Mouse (Mus musculus): Measurements from ENCODE around the gene Erc2.

Gene Erc2

DNA sequence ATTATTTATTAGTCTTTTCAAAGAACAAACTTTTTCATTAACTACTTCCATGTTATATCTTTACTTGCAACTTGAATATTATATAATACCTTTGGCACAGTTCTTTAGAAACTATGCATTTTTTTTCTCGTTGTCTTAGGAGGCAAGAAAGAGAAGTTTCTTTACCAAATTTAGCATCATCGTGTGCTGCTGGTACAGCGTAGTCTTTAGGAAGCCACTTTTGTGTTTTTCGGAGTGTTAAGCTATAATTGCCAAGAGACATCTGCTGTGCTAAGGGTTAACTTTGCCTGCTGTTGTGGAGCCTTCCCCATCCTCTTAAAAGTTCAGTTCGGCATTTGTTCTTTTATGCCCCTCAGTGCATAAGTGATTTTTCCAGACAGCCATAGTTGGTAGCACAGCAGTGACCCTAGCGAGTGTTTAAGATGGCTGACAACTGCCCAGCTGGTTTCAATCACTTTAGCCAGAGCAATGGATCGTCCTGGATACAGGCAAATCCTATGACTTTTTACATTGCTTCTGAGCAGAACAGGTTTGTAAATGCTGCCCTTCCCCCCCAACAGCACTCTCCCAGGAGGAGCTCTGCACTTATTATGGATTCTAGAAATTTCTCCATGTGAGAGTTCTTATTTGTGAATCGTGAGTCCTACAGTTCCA lies 570.6 kb downstream of the Erc2 start:
- peak; percentile 53 for DNase-seq (ENCODE audit: low spot score)

DNA sequence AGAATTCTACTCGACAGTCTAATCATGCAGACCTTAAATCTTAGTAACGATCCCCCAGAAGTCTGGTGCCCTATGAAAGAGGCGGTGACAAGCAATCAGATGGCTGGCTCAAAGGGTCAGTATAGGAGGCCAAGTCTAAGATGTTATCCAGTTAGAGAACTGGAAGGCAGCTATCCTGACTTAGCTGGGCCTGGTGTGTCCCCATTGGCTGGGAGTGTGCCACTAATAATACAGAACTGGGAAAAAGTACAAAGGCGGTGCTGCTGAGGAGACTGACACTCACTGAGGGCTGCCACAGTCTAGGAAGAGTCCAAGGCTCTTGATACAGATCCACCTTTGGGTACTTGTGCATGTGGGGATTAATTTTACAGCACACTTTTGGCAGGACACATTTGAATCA lies 581.6 kb downstream of the Erc2 start:
- no peak for DNase-seq (ENCODE audit: low spot score)

GRCm38 (mm10) chr14:28206303-28206702 lies 584.1 kb downstream of the Erc2 start:
- DNase-seq (ENCODE audit: low spot score), result no peak

GRCm38 (mm10) chr14:28225550-28225949 lies 603.3 kb downstream of the Erc2 start:
- DNase-seq (ENCODE audit: low spot score), result no peak

- no peak for DNase-seq (ENCODE audit: low spot score)
Observed at GRCm38 (mm10) chr14:28230563-28230962, 608.3 kb downstream of the Erc2 start.

DNA sequence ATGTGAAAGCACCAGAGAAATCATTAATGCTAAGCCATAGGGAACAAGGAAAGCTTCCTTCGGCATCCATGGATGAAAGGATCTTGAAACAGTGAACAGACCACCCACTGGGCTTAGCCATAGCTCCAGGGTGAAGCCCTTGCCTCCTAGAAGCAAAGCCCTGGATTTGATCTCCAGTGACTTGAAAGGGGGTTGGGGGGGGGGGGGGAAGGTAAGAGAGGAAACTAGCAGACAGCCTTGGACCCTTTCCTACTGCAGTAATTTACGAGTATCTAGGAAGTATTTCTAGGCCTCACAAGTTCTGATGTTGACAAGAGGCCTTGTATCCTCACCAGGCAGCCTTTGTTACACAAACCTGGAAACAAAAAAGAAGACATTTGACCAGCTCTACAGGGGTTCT lies 609.0 kb downstream of the Erc2 start:
- no peak for DNase-seq (ENCODE audit: low spot score)

GRCm38 (mm10) chr14:28238336-28239048 lies 616.3 kb downstream of the Erc2 start:
- no peak for DNase-seq (ENCODE audit: low spot score)

- no peak for DNase-seq (ENCODE audit: low spot score)
Observed at GRCm38 (mm10) chr14:28240111-28240510, 617.9 kb downstream of the Erc2 start.

DNA sequence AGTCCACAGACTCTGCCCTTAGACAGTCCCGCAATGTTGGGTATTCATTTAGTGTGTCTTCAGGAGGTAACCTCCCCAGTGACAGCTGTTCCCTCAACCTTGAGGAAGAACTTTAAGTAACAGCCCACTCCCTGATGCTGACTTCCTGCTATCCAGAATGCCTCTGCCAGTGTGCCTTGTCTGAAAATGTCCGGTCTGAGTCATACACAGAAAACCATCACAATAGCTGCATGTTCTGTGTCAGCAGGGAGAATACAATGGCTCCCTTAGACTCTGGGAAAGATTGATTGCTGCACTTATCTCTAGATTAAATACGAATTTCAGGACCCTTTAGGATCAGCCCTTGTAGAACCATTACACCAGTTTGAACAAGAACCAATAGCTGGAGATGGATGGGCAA lies 620.5 kb downstream of the Erc2 start:
- no peak for DNase-seq (ENCODE audit: low spot score)

- no peak for DNase-seq (ENCODE audit: low spot score)
Observed at GRCm38 (mm10) chr14:28243474-28243873, 621.2 kb downstream of the Erc2 start.

DNA sequence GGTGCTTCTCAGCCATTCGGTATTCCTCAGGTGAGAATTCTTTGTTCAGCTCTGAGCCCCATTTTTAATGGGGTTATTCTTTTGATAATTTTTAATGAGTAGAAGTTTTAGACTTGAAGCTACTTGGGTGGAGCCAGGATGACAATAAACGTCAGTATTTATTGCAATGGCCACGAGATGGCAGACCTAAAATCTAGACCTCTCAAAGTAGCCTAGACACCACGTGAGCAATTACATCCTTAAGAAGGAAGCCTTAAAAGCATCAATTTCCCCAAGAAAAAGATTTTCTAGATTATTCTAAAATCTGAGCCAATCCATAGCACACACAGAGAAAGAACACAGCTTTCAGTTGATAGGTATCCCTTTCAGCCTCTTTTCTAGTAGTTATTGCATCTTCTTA lies 640.5 kb downstream of the Erc2 start:
- no peak for DNase-seq (ENCODE audit: low spot score)

GRCm38 (mm10) chr14:28267367-28267766 lies 645.1 kb downstream of the Erc2 start:
- no peak for DNase-seq (ENCODE audit: low spot score)

DNA sequence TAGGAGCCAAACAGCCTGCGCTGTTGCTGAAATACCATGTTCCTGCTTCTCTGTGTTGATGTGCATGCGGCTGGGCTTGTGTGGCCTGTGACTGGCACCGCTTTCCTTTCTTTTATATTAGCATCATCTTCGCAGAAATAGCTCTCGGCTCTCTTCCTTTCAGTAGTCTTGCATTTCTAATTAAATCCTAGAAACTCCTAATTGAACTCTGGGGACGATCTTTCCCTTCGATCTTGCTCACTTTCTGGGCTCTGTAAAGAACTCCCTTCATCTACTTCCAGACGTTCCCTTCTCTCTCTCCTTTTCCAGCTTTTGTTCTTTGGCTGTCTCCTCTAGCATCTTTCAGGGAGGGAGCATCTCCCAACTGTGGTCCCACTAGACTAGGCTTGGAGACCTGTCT lies 649.6 kb downstream of the Erc2 start:
- no peak for DNase-seq (ENCODE audit: low spot score)

DNA sequence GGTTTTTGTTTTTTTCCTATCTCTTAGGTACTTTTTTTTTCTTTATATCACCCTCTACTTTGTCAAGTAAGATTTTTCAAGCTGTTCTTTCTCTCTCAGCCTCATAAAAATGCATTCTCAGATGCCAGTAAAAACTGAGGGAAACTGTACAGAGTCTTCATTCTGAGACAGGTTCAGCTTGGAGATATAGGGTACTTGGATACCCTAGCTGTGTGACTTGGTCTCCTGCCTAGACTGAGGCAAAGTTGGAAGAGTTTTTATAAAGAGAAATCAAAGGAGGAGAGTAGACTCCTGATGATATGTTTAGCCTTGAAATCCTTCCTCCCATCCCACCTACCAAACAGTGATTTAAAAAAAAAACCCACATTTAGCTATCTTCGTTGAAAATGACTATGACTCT lies 651.4 kb downstream of the Erc2 start:
- no peak for DNase-seq (ENCODE audit: low spot score)

- DNase-seq (ENCODE audit: low spot score), result no peak
Observed at GRCm38 (mm10) chr14:28274826-28275225, 652.6 kb downstream of the Erc2 start.

DNA sequence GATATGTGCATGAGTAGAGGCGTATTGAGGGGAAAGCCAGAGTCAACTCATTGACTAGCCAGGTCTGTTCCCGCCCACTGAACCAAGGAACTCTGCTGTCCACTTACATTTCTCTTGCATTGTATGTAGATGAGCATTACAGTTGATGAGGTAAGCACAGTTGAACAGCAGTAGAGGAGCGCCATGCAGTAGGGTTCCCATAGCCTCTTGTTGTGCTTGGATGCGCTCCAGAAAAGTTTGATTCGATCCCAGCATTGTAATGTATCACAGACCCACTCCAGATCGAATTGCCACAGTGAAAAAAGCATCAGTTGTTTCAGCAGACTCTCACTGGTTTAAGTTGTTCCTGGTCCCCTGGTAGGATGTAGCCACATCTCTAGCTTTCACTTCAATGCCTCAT lies 656.7 kb downstream of the Erc2 start:
- DNase-seq (ENCODE audit: low spot score), result no peak

DNA sequence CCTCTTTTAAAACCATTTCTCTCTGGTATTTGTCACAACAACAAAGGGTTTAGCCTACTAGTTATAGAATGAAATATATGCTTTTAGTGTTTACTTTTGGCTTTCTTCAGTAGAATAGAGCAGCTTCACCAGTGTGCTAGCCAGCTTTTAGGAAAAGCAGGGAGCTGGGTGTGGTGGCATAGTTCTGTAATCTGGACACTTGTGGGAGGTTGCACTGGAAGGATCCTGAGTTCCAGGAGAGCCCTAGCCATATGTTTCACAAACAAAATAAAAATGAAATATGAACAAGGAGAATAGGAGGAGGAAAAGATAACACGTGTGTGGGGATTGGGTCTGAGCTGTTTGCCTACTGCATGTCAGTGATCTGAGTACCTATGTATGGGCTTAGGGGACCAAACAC lies 658.1 kb downstream of the Erc2 start:
- DNase-seq (ENCODE audit: low spot score), result no peak

DNA sequence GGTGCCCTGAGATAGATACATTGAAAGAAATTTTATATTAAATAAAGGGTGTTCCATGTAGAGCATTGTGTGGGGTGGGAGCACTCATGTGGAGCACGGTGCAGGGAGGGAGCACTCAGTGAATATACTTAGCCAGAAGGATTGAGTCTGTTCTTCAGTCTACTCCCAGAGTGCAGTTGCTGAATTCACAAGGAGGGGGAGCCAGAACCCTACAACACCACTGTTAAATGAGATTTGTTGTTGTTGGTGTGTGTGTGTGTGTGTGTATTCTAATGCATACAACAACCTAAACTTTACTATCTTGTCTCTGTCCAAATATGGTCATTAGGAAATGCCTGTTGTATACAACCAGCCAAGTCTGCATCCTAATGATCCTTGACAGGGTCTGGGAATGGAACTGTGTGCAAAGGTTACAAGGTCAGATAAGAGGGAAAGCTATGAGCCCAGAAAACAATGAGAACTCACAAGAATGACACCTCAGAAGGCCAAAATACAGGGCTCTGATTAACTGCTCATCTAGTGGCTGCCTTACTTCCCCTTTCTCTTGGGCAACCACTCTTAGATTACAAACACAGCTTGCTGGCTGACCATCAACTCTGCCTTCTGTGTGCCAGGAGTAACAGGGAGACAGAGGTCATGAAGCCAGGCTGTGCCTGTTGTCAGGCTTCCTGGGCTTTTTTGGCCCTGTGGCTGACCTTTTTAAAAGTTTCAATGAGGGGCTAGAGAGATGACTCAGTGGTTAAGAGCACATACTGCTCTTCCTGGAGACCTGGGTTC lies 661.3 kb downstream of the Erc2 start:
- DNase-seq (ENCODE audit: low spot score), result no peak

GRCm38 (mm10) chr14:28286511-28286910 lies 664.3 kb downstream of the Erc2 start:
- no peak for DNase-seq (ENCODE audit: low spot score)

- no peak for DNase-seq (ENCODE audit: low spot score)
Observed at GRCm38 (mm10) chr14:28288196-28288595, 666.0 kb downstream of the Erc2 start.

DNA sequence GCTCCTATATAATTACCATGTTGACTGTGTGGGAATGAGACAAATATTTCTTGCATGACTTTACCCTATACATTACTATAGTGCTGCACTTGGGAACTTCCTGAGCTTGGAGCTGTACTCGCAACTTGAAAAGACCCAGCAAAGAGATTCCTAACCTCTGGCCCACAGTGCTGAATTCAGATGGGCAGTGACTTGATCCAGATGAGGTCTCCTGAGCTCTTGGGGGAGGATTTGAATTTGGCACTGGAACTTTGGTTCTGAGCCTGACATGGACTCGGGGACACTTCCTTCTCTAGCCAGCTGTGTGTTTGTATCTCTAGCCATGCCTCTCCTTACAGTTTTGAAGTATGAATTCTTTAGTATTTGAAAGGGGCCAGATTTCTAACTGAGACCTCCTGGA lies 666.7 kb downstream of the Erc2 start:
- no peak for DNase-seq (ENCODE audit: low spot score)

GRCm38 (mm10) chr14:28293921-28294320 lies 671.7 kb downstream of the Erc2 start:
- no peak for DNase-seq (ENCODE audit: low spot score)

- DNase-seq (ENCODE audit: low spot score), result peak; percentile 14
Observed at GRCm38 (mm10) chr14:28295145-28295544, 672.9 kb downstream of the Erc2 start.

Data from embryo, embryonic 10 days (tissue).